Mouse (Mus musculus) kidney, postnatal 36 days (tissue): Measurements from ENCODE around the gene Donson.
"Not testable (repeated sequence)": the region's sequence is repeated elsewhere in the genome, so short reads cannot be mapped to it uniquely, and the experiment has no call there.

ENCODE experiments used
- DNase-seq, 2 experiments: peaks; one replicate each; pipeline ENCODE4 v3.0.0; 2021 to 2022; ENCODE audit warnings: mixed read lengths in 2 of 2

Gene Donson

GRCm38 (mm10) chr16:91688023-91688618 is 449 bp downstream of the Donson start:
- DNase-seq, result no peak

- DNase-seq, result no peak
These were observed 2.2 kb downstream of the Donson start for GRCm38 (mm10) chr16:91686369-91686768.

- DNase-seq, result no peak
These were observed 3.0 kb downstream of the Donson start for GRCm38 (mm10) chr16:91685526-91685925.

GRCm38 (mm10) chr16:91680656-91681055 is 7.9 kb downstream of the Donson start:
- DNase-seq, result no peak

GRCm38 (mm10) chr16:91678147-91678911 is 10.2 kb downstream of the Donson start:
- no peak for DNase-seq

- DNase-seq, result peak; percentile 48 to 70
These were observed 14.1 kb downstream of the Donson start for GRCm38 (mm10) chr16:91674500-91674899.

- DNase-seq, result no peak
These were observed 24.8 kb downstream of the Donson start for GRCm38 (mm10) chr16:91663795-91664194.

- DNase-seq, result no peak
These were observed 26.2 kb downstream of the Donson start for GRCm38 (mm10) chr16:91662336-91662735.

GRCm38 (mm10) chr16:91661397-91661796 is 27.2 kb downstream of the Donson start:
- DNase-seq, result no peak

- DNase-seq, result no peak
These were observed 28.8 kb downstream of the Donson start for GRCm38 (mm10) chr16:91659798-91660197.

- DNase-seq, result no peak
These were observed 30.1 kb downstream of the Donson start for GRCm38 (mm10) chr16:91658471-91658870.

GRCm38 (mm10) chr16:91657285-91657684 is 31.3 kb downstream of the Donson start:
- no peak for DNase-seq

GRCm38 (mm10) chr16:91655285-91655684 is 33.3 kb downstream of the Donson start:
- DNase-seq, result no peak

- DNase-seq, result no peak
These were observed 36.4 kb downstream of the Donson start for GRCm38 (mm10) chr16:91652191-91652590.

- no peak for DNase-seq
These were observed 38.8 kb downstream of the Donson start for GRCm38 (mm10) chr16:91649781-91650180.

GRCm38 (mm10) chr16:91649246-91649645 is 39.3 kb downstream of the Donson start:
- no peak for DNase-seq

- DNase-seq, result peak; percentile 82 to 93
These were observed 40.4 kb downstream of the Donson start for GRCm38 (mm10) chr16:91648220-91648550.

- DNase-seq, result peak; percentile 96 to 98
These were observed 40.9 kb downstream of the Donson start, which contains the start of gene Son for GRCm38 (mm10) chr16:91647461-91648219. TSS of gene Son (plus strand) at chr16:91647506.

GRCm38 (mm10) chr16:91646681-91647419 is 41.7 kb downstream of the Donson start, which contains the start of gene Gart:
TSS of gene Gart (minus strand) at chr16:91646952.
- peak; percentile 94 to 96 for DNase-seq

GRCm38 (mm10) chr16:91645995-91646602 is 42.5 kb downstream of the Donson start:
- peak in 1 of 2 experiments; percentile 28 for DNase-seq

GRCm38 (mm10) chr16:91645420-91645819 is 43.1 kb downstream of the Donson start:
- DNase-seq, result not testable (repeated sequence)

GRCm38 (mm10) chr16:91644901-91645300 is 43.7 kb downstream of the Donson start:
- DNase-seq, result no peak
